Mouse (Mus musculus) embryonic facial prominence, embryonic 10.5 days (tissue): Measurements from ENCODE around the gene Gabpb2. TPM values are rescaled to one million over a fixed set of nuclear protein-coding genes. Genes with fewer than 3 reads are reported as not detected.
"Not testable (repeated sequence)": the region's sequence is repeated elsewhere in the genome, so short reads cannot be mapped to it uniquely, and the experiment has no call there.

Experiments
- DNase-seq: peaks from one replicate; pipeline ENCODE4 v3.0.0-alpha.2; 2017; ENCODE audit warnings: low spot score
- H3K27ac ChIP-seq: fragments of 300-500 bp; sonication (generic); replicated peaks from 2 replicates; pipeline ENCODE4 v1.5.1; 2016; ENCODE audit warnings: mild to moderate bottlenecking
- H3K27me3 ChIP-seq: fragments of 300-500 bp; sonication (generic); replicated peaks from 2 replicates; pipeline ENCODE4 v1.6.1; 2016; ENCODE audit warnings: low read depth, mild to moderate bottlenecking; ENCODE audit not compliant: poor library complexity, severe bottlenecking
- H3K36me3 ChIP-seq: fragments of 300-500 bp; sonication (generic); replicated peaks from 2 replicates; pipeline ENCODE4 v1.6.1; 2016; ENCODE audit warnings: mild to moderate bottlenecking, moderate library complexity
- H3K4me1 ChIP-seq: fragments of 300-500 bp; sonication (generic); 2 replicates; pipeline ENCODE4 v1.6.1; 2016
- H3K4me3 ChIP-seq: fragments of 300-500 bp; sonication (generic); 2 replicates; pipeline ENCODE4 v1.5.1; 2016; ENCODE audit warnings: mild to moderate bottlenecking, moderate library complexity
- H3K9me3 ChIP-seq: fragments of 300-500 bp; sonication (generic); 2 replicates; pipeline ENCODE4 v1.6.1; 2016; ENCODE audit warnings: mild to moderate bottlenecking
- WGBS: fragments of 180-500 bp; shearing (Covaris S2); methylation state at CpG from one replicate; pipeline ENCODE4 v1.1.7; 2016; 5-methylcytosine and 5-hydroxymethylcytosine counted together
- microRNA-seq: library from miRNA; unstranded; fragments of <30 nt; microRNA quantifications from one replicate; pipeline ENCODE4, GENCODE M21; 2017
- polyA plus RNA-seq: library from polyadenylated mRNA; unstranded; fragments of >200 nt; fragmentation: Nextera tagmentation; extraction: Ambion mirVana; gene quantifications from 2 replicates; pipeline ENCODE4 v1.2.1, GENCODE M21; 2016

Gene Gabpb2
- polyA plus RNA-seq, 1 experiment from 2014 or later = 12.5 TPM

GRCm38 (mm10) chr3:95135433-95136052, 82.2 kb downstream of the Gabpb2 start:
- Histone ChIP-seq H3K4me3 (peak overlapping the region; percentile 50), H3K27me3 (no peaks in the 10 kb centered on the region), H3K4me1 (peaks cover 27% of the 10 kb centered on the region), H3K9me3 (no peaks in the 10 kb centered on the region), H3K36me3 (peaks cover 37% of the 10 kb centered on the region), H3K27ac (no peak overlapping the region)
- DNase-seq = no peak
- 92% methylated on average over 7 of the region's 7 CpGs for WGBS

- Histone ChIP-seq H3K9me3 (no peaks in the 10 kb centered on the region), H3K4me3 (peak overlapping the region; percentile 50), H3K36me3 (peaks cover 36% of the 10 kb centered on the region), H3K4me1 (peaks cover 27% of the 10 kb centered on the region), H3K27ac (no peak overlapping the region), H3K27me3 (no peaks in the 10 kb centered on the region)
- DNase-seq = no peak
- 30% methylated on average over 6 of the region's 6 CpGs for WGBS
These were observed 82.7 kb downstream of the Gabpb2 start for GRCm38 (mm10) chr3:95135023-95135422.

- WGBS = no CpG with 5 or more reads among the region's 12 CpGs
- not testable (repeated sequence) for DNase-seq, H3K9me3 ChIP-seq, H3K27ac ChIP-seq, H3K27me3 ChIP-seq
- peaks cover 37% of the 10 kb centered on the region for H3K36me3 ChIP-seq
- H3K4me3 ChIP-seq = peak overlapping the region; percentile 78
- H3K4me1 ChIP-seq = peaks cover 27% of the 10 kb centered on the region
These were observed 83.6 kb downstream of the Gabpb2 start for GRCm38 (mm10) chr3:95134133-95134532.

- Histone ChIP-seq H3K27ac (peak within 1 kb of the TSS; percentile 88), H3K9me3 (no peaks in the 10 kb centered on the region), H3K4me1 (peaks cover 27% of the 10 kb centered on the region), H3K27me3 (no peaks in the 10 kb centered on the region), H3K4me3 (peak within 1 kb of the TSS; percentile 78), H3K36me3 (peaks cover 42% of the 10 kb centered on the region)
- DNase-seq = peak; percentile 92
- WGBS = 0% methylated on average over 20 of the region's 20 CpGs
These were observed 84.0 kb downstream of the Gabpb2 start, which contains the start of the genes Scnm1 and Lysmd1 for GRCm38 (mm10) chr3:95133680-95134101. Gene Scnm1, minus strand, starts transcription at chr3:95134011. Gene Lysmd1, plus strand, starts transcription at chr3:95134088.

- 56% methylated on average over 11 of the region's 11 CpGs for WGBS
- H3K4me1 ChIP-seq = peaks cover 27% of the 10 kb centered on the region
- no peaks in the 10 kb centered on the region for H3K27me3 ChIP-seq
- peak overlapping the region; percentile 88 for H3K27ac ChIP-seq
- H3K36me3 ChIP-seq = peaks cover 46% of the 10 kb centered on the region
- H3K4me3 ChIP-seq = peak overlapping the region; percentile 78
- no peak for DNase-seq
- no peaks in the 10 kb centered on the region for H3K9me3 ChIP-seq
These were observed 84.5 kb downstream of the Gabpb2 start for GRCm38 (mm10) chr3:95133176-95133575.

GRCm38 (mm10) chr3:95132389-95132788, 85.3 kb downstream of the Gabpb2 start:
- Histone ChIP-seq H3K4me3 (peak overlapping the region; percentile 78), H3K36me3 (peaks cover 48% of the 10 kb centered on the region), H3K4me1 (peaks cover 23% of the 10 kb centered on the region)
- not testable (repeated sequence) for DNase-seq, H3K9me3 ChIP-seq, H3K27ac ChIP-seq, H3K27me3 ChIP-seq
- WGBS = 86% methylated on average over 2 of the region's 2 CpGs

Small RNAs within 50 kb of the gene (microRNA-seq; reads per million reads assigned to microRNA genes)
- not detected for gene Mir8099-1

Other genes with a start within 250 kb of the Gabpb2 start
- 23.8 and 24.4 TPM in 2 replicates for gene Pi4kb, start 243.2 kb downstream of the Gabpb2 start, polyA plus RNA-seq
- 34.9 and 36.9 TPM in 2 replicates for gene Zfp687, start 202.5 kb downstream of the Gabpb2 start, polyA plus RNA-seq
- 349 and 357 TPM in 2 replicates for gene Psmd4, start 175.3 kb downstream of the Gabpb2 start, polyA plus RNA-seq
- gene Pip5k1a, start 111.0 kb downstream of the Gabpb2 start, polyA plus RNA-seq = 18.0 and 21.3 TPM in 2 replicates
- 288 and 295 TPM in 2 replicates for gene Vps72, start 106.9 kb downstream of the Gabpb2 start, polyA plus RNA-seq
- gene Tmod4, start 93.4 kb downstream of the Gabpb2 start, polyA plus RNA-seq = 1.4 and 1.5 TPM in 2 replicates
- gene Scnm1, start 83.9 kb downstream of the Gabpb2 start, polyA plus RNA-seq = 81.0 and 84.4 TPM in 2 replicates
- 14.0 and 14.5 TPM in 2 replicates for gene Lysmd1, start 83.8 kb downstream of the Gabpb2 start, polyA plus RNA-seq
- 0.98 and 2.8 TPM in 2 replicates for gene Tnfaip8l2, start 75.6 kb downstream of the Gabpb2 start, polyA plus RNA-seq
- gene Sema6c, start 57.5 kb downstream of the Gabpb2 start, polyA plus RNA-seq = 6.8 and 9.2 TPM in 2 replicates
- 91.1 and 91.2 TPM in 2 replicates for gene Cdc42se1, start 10.8 kb upstream of the Gabpb2 start, polyA plus RNA-seq
- 29.9 and 35.2 TPM in 2 replicates for gene Mllt11, start 14.3 kb upstream of the Gabpb2 start, polyA plus RNA-seq
- gene Gm128, start 23.7 kb upstream of the Gabpb2 start, polyA plus RNA-seq = 0.38 and 0.45 TPM in 2 replicates
- 0.99 and 2.0 TPM in 2 replicates for gene Bnipl, start 33.3 kb upstream of the Gabpb2 start, polyA plus RNA-seq
- gene Mindy1, start 63.4 kb upstream of the Gabpb2 start, polyA plus RNA-seq = 36.3 and 37.1 TPM in 2 replicates
- gene Prune1, start 64.2 kb upstream of the Gabpb2 start, polyA plus RNA-seq = 27.3 and 29.1 TPM in 2 replicates
- gene Anxa9, start 89.3 kb upstream of the Gabpb2 start, polyA plus RNA-seq = 1.3 and 1.4 TPM in 2 replicates
- 125 TPM in 2 replicates for gene Cers2, start 96.9 kb upstream of the Gabpb2 start, polyA plus RNA-seq
- gene Setdb1, start 139.3 kb upstream of the Gabpb2 start, polyA plus RNA-seq = 60.9 and 61.1 TPM in 2 replicates
- not detected in 2 replicates for gene 4930558C23Rik, start 184.9 kb upstream of the Gabpb2 start, polyA plus RNA-seq
- gene Arnt, start 216.5 kb upstream of the Gabpb2 start, polyA plus RNA-seq = 33.9 and 37.5 TPM in 2 replicates